Mouse (Mus musculus): Measurements from ENCODE around the gene Cdca7.

GRCm38 (mm10) chr2:72438941-72439533 lies 36.9 kb upstream of the Cdca7 start:
- TF ChIP-seq CTCF (IDR thresholded peaks at IDR 0.05; ENCODE audit: low read depth) (no peak), EP300 (IDR thresholded peaks at IDR 0.05; ENCODE audit: low read depth) (no peak)

Data from liver, embryonic 14.5 days (tissue).